Mouse (Mus musculus) intestine, embryonic 14.5 days (tissue): Measurements from ENCODE around the gene Phf21a. TPM values are rescaled to one million over a fixed set of nuclear protein-coding genes. Genes with fewer than 3 reads are reported as not detected.

Experiments
- ATAC-seq: fragments of 200-750 bp; cut with Nextera tagmentation; replicated peaks from 2 replicates; pipeline ENCODE4 v1.8.0; 2017; ENCODE audit warnings: low read depth, moderate number of reproducible peaks, moderate TSS enrichment, moderate library complexity; ENCODE audit not compliant: low FRiP score, low TSS enrichment
- DNase-seq: peaks from one replicate; pipeline ENCODE4 v3.0.0-alpha.2; 2018; ENCODE audit warnings: low spot score
- H3K27ac ChIP-seq: fragments of 300-500 bp; sonication (generic); 2 replicates; pipeline ENCODE4 v1.5.1; 2014; ENCODE audit warnings: low read depth, mild to moderate bottlenecking, control low read depth
- H3K27me3 ChIP-seq: fragments of 300-500 bp; sonication (generic); replicated peaks from 2 replicates; pipeline ENCODE4 v1.6.1; 2014; ENCODE audit warnings: low read length, control low read depth; ENCODE audit not compliant: control insufficient read depth, insufficient read depth
- H3K36me3 ChIP-seq: fragments of 300-500 bp; sonication (generic); 2 replicates; pipeline ENCODE4 v1.6.1; 2014; ENCODE audit warnings: low read length, control low read depth; ENCODE audit not compliant: control insufficient read depth, insufficient read depth
- H3K4me1 ChIP-seq: fragments of 300-500 bp; sonication (generic); replicated peaks from 2 replicates; pipeline ENCODE4 v1.6.1; 2014; ENCODE audit warnings: low read length, control low read depth, mixed read lengths; ENCODE audit not compliant: control insufficient read depth, insufficient read depth
- H3K4me2 ChIP-seq: fragments of 300-500 bp; sonication (generic); 2 replicates; pipeline ENCODE4 v1.6.1; 2014; ENCODE audit warnings: low read length
- H3K4me3 ChIP-seq: fragments of 300-500 bp; sonication (generic); 2 replicates; pipeline ENCODE4 v1.5.1; 2014; ENCODE audit warnings: low read depth, low read length, control low read depth, mixed read lengths
- H3K9ac ChIP-seq: fragments of 300-500 bp; sonication (generic); 2 replicates; pipeline ENCODE4 v1.6.1; 2014; ENCODE audit warnings: mild to moderate bottlenecking, low read length
- H3K9me3 ChIP-seq: fragments of 300-500 bp; sonication (generic); 2 replicates; pipeline ENCODE4 v1.6.1; 2016; ENCODE audit warnings: low read length, control low read depth; ENCODE audit not compliant: control insufficient read depth
- WGBS: fragments of 180-500 bp; shearing (Covaris S2); extraction: QIAGEN DNeasy Blood & Tissue Kit; methylation state at CpG from one replicate; pipeline ENCODE4 v1.1.7; 2014; 5-methylcytosine and 5-hydroxymethylcytosine counted together
- polyA plus RNA-seq: library from polyadenylated mRNA; unstranded; fragments of >200 nt; fragmentation: Nextera tagmentation; extraction: Ambion mirVana; gene quantifications from 2 replicates; pipeline ENCODE4 v1.2.1, GENCODE M21; 2014

Gene Phf21a
- polyA plus RNA-seq, 1 experiment from 2014 or later, result 27.5 TPM

DNA sequence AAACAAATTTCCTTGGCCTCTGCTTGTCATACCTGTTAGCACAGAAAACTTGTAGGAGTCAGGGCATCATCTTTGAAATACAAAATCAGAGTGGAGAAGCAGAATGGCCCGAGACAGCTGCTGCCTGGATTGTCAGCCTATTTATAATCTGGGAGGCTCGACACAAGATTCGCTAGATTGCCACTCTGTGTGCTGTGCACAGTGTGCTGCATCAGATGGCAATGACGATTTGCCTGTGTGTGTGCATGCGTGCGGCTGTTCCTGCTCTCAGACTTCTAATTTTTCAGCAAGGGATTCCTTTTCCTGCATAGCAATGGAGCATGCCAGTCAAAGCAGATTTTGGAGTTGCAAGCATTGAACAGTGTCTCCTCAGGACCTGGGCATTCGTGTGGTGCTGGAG, 185.7 kb downstream of the Phf21a start:
- no peak overlapping the region for H3K4me3 ChIP-seq
- 83% methylated on average over 7 of the region's 7 CpGs for WGBS
- H3K27ac ChIP-seq, result no peak overlapping the region
- H3K4me2 ChIP-seq, result no peak overlapping the region
- no peaks in the 10 kb centered on the region; the same call in 1 of the 2 replicates for H3K36me3 ChIP-seq
- DNase-seq (no peak), ATAC-seq (no peak)
- H3K9me3 ChIP-seq, result no peaks in the 10 kb centered on the region
- H3K4me1 ChIP-seq, result no peaks in the 10 kb centered on the region
- no peaks in the 10 kb centered on the region for H3K27me3 ChIP-seq
- H3K9ac ChIP-seq, result no peak overlapping the region

GRCm38 (mm10) chr2:92279398-92279797, 186.5 kb downstream of the Phf21a start:
- H3K4me2 ChIP-seq, result no peak overlapping the region
- ATAC-seq (no peak), DNase-seq (no peak)
- no peak overlapping the region for H3K27ac ChIP-seq
- no peaks in the 10 kb centered on the region for H3K9me3 ChIP-seq
- no peaks in the 10 kb centered on the region for H3K4me1 ChIP-seq
- H3K36me3 ChIP-seq, result no peaks in the 10 kb centered on the region; the same call in 1 of the 2 replicates
- H3K9ac ChIP-seq, result no peak overlapping the region
- H3K4me3 ChIP-seq, result no peak overlapping the region
- H3K27me3 ChIP-seq, result no peaks in the 10 kb centered on the region
- WGBS, result 84% methylated on average over 6 of the region's 6 CpGs

DNA sequence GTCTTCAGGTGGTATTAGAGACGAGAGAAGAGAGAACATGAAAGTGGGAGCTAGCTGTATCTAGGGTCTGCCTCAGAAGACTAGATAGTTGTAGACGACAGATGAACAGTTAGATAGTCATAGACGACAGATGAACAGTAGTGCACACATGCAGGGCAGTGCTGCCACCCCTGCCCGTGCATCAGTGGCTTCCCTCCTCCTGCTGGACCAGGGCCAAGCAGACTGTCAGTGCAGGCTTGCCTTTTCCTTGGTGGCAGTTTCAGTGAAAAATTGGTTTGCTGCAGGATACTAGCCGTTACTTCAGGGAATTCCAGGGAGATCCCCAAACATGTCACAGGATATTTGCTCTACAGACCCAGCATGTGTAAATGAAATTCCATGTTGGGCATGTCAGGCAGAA, 192.7 kb downstream of the Phf21a start:
- no peak overlapping the region for H3K4me3 ChIP-seq
- no peak overlapping the region for H3K9ac ChIP-seq
- H3K9me3 ChIP-seq, result no peaks in the 10 kb centered on the region
- no peak overlapping the region for H3K4me2 ChIP-seq
- no peaks in the 10 kb centered on the region for H3K36me3 ChIP-seq
- no peaks in the 10 kb centered on the region for H3K27me3 ChIP-seq
- DNase-seq (no peak), ATAC-seq (no peak)
- H3K27ac ChIP-seq, result no peak overlapping the region
- H3K4me1 ChIP-seq, result no peaks in the 10 kb centered on the region
- WGBS, result 61% methylated on average over 5 of the region's 5 CpGs

DNA sequence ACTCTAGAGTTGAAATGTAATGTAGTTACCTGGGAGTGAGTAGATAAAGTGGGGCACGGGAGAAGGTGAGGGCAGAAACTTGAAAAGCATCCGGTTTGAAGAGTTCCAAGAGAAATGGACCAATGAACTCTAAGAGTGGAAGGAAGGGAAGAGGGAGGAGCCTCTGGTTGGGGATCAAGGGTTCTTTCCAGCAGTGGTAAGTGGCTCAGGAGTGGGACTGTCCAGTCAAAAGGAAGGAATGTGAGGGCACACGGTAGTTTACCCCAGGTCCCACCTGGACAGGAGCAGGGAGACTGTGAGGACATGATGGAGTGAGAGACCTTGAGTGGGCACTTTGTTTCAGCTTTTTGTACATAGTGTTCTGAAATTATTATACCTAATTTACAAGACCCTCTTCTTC, 196.4 kb downstream of the Phf21a start:
- H3K9ac ChIP-seq, result no peak overlapping the region
- no peak overlapping the region for H3K4me3 ChIP-seq
- no peaks in the 10 kb centered on the region for H3K36me3 ChIP-seq
- DNase-seq (no peak), ATAC-seq (no peak)
- no peaks in the 10 kb centered on the region for H3K27me3 ChIP-seq
- no peaks in the 10 kb centered on the region; the same call in 1 of the 2 replicates for H3K4me1 ChIP-seq
- no peak overlapping the region for H3K27ac ChIP-seq
- no peak overlapping the region for H3K4me2 ChIP-seq
- WGBS, result 76% methylated on average over 3 of the region's 3 CpGs
- H3K9me3 ChIP-seq, result no peaks in the 10 kb centered on the region

DNA sequence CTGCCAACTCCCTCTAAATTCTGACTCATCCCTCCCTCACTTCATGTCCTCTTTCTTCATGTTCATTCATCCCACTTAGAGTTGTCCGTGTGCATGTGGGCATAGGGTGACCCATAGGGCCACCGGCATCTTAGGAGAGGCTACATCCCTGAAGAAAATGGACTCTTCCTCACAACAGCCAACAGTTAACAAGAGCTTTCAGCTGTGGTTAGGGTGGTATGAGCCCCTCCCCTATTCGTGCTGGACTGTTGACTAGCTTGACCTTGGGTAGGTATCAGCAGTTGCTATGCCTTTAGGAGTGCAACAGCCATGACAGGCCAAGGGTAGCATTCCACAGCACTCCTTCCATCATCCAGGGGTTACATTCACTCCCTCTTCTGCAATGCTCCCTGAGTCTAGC, 198.6 kb downstream of the Phf21a start:
- WGBS, result 91% methylated on average over 3 of the region's 3 CpGs
- no peaks in the 10 kb centered on the region for H3K27me3 ChIP-seq
- no peak for DNase-seq
- H3K4me3 ChIP-seq, result no peak overlapping the region
- no peaks in the 10 kb centered on the region; the same call in 1 of the 2 replicates for H3K4me1 ChIP-seq
- no peaks in the 10 kb centered on the region for H3K36me3 ChIP-seq
- no peak overlapping the region for H3K4me2 ChIP-seq
- no peaks in the 10 kb centered on the region for H3K9me3 ChIP-seq
- no peak for ATAC-seq
- H3K9ac ChIP-seq, result no peak overlapping the region
- no peak overlapping the region for H3K27ac ChIP-seq

DNA sequence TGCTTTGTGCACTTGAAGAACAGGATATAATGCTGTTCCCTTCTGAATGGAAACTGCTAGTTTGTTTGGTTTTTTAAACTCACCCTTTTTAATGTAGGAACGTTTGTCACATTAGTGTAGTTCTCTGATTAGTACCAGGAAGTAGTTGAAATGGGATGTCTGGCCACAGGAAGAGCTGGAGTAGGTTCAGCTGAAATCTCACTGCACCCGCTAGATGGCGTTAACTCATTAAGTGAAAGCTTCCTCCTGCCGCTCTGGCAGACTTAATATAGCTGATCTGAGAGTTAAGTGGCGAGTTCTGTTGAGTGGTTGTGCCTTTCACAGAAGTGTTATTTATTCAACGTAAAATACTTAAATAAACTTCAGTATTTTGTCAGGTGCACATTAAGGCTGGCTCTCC, 203.5 kb downstream of the Phf21a start:
- no peak overlapping the region for H3K4me2 ChIP-seq
- H3K4me3 ChIP-seq, result no peak overlapping the region
- H3K4me1 ChIP-seq, result no peaks in the 10 kb centered on the region; the same call in 1 of the 2 replicates
- H3K9me3 ChIP-seq, result no peaks in the 10 kb centered on the region
- no peaks in the 10 kb centered on the region; the same call in 1 of the 2 replicates for H3K36me3 ChIP-seq
- 9% methylated on average over 6 of the region's 6 CpGs for WGBS
- no peak overlapping the region for H3K27ac ChIP-seq
- H3K9ac ChIP-seq, result no peak overlapping the region
- ATAC-seq (no peak), DNase-seq (peak; percentile 79)
- H3K27me3 ChIP-seq, result no peaks in the 10 kb centered on the region

- Histone ChIP-seq H3K27me3 (no peaks in the 10 kb centered on the region), H3K27ac (no peak overlapping the region), H3K4me3 (no peak overlapping the region), H3K9me3 (no peaks in the 10 kb centered on the region), H3K9ac (no peak overlapping the region), H3K4me1 (no peaks in the 10 kb centered on the region), H3K36me3 (no peaks in the 10 kb centered on the region; the same call in 1 of the 2 replicates), H3K4me2 (no peak overlapping the region)
- 72% methylated on average over 10 of the region's 10 CpGs for WGBS
- DNase-seq (no peak), ATAC-seq (no peak)
Observed at GRCm38 (mm10) chr2:92299896-92300295, 207.0 kb downstream of the Phf21a start.

DNA sequence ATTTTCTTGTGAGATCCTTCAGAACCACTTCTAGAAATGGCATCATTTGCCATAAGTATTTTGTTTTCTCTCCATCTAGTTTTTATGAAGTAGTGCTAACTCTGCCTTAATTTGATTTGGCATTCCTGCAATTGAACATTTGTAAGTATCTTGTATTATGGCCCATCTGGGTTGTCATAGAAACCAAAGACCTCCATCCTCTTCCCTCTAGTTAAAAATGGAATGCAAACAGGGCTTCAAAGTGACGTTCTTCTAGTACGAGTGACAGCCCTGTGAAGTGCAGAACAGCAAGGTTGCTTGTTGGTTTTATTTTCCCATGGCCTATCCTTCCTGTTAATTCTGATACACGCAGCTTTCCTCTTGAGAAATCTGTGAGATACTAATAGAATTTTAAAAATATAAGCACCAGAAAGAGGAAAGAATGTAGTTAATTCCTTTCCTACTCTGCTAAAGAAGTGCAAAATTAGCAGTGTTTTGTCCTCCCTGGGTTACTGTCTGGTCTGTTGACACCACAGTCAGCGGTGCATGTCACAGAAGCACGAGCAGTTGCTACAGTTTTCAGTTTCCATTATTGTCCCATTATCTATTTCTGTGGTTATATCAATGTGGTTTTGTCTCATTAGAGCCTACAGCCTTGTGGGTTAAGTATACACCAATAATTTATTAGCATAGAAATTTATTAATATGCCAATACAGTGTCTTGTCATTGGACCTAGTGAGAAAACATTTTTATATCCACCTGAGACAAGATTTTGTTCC, 209.1 kb downstream of the Phf21a start:
- no peak overlapping the region for H3K9ac ChIP-seq
- H3K4me3 ChIP-seq, result no peak overlapping the region
- no peak overlapping the region for H3K4me2 ChIP-seq
- no peaks in the 10 kb centered on the region for H3K4me1 ChIP-seq
- H3K27ac ChIP-seq, result no peak overlapping the region
- H3K27me3 ChIP-seq, result no peaks in the 10 kb centered on the region
- DNase-seq (no peak), ATAC-seq (no peak)
- 71% methylated on average over 5 of the region's 5 CpGs for WGBS
- no peaks in the 10 kb centered on the region for H3K9me3 ChIP-seq
- no peaks in the 10 kb centered on the region; the same call in 1 of the 2 replicates for H3K36me3 ChIP-seq

DNA sequence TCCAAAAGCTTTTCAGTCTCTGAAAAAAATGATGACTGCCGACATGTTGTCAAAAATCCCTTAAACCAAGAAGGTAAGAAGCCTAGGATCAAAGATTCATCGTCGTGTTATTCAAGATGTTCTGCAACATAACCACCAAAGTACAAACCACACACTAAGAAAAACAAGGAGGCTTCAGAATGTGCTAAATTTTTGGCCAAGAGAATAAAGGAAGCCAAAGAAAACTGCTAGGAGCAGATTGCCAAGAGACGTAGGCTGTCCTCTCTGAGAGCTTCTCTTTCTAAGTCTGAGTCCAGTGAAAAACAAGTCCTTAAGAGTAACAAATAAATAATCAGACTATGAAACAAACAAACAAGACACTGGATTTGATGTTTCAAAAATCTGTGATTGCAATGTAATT, 219.6 kb downstream of the Phf21a start:
- H3K27me3 ChIP-seq, result no peaks in the 10 kb centered on the region
- no peaks in the 10 kb centered on the region for H3K9me3 ChIP-seq
- H3K36me3 ChIP-seq, result no peaks in the 10 kb centered on the region
- WGBS, result 89% methylated on average over 4 of the region's 4 CpGs
- DNase-seq (no peak), ATAC-seq (no peak)
- H3K4me3 ChIP-seq, result no peak overlapping the region
- no peak overlapping the region for H3K9ac ChIP-seq
- no peak overlapping the region for H3K27ac ChIP-seq
- no peak overlapping the region for H3K4me2 ChIP-seq
- no peaks in the 10 kb centered on the region for H3K4me1 ChIP-seq
